Mouse (Mus musculus) CH12.LX (cell line): ENCODE measurements around the gene Vav2. TPM values are rescaled to one million over a fixed set of nuclear protein-coding genes. Genes with fewer than 3 reads are reported as not detected.

Source experiments
- DNase-seq: peaks from one replicate; pipeline ENCODE4 v3.0.0-alpha.2; 2013; ENCODE audit errors: extremely low read depth
- H3K27ac ChIP-seq: 2 replicates; pipeline ENCODE4 v1.5.1; 2012; ENCODE audit warnings: low read depth, mild to moderate bottlenecking, control low read depth, moderate library complexity; ENCODE audit not compliant: insufficient read depth
- H3K27me3 ChIP-seq: replicated peaks from 2 replicates; pipeline ENCODE3; 2012; ENCODE audit warnings: inconsistent platforms
- H3K36me3 ChIP-seq, 2 experiments: replicated peaks in 1 of 2; 2 replicates each; pipeline versions ENCODE3 to v1.6.1; 2012; ENCODE audit warnings: inconsistent platforms in 1 of 2, low read length in 1 of 2, mild to moderate bottlenecking in 1 of 2, mixed read lengths in 1 of 2, moderate library complexity in 1 of 2; ENCODE audit not compliant: control insufficient read depth in 1 of 2, insufficient read depth in 1 of 2
- H3K4me1 ChIP-seq, 2 experiments: 2 replicates each; pipeline ENCODE4 v1.6.1; 2012; ENCODE audit warnings: inconsistent platforms in 1 of 2, moderate library complexity in 1 of 2; ENCODE audit not compliant: insufficient read depth in 2 of 2, control insufficient read depth in 1 of 2
- H3K4me2 ChIP-seq: 2 replicates; pipeline ENCODE4 v1.6.1; 2012; ENCODE audit warnings: low read depth, mild to moderate bottlenecking, control low read depth; ENCODE audit not compliant: poor library complexity, insufficient read depth, severe bottlenecking
- H3K4me3 ChIP-seq, 3 experiments: fragments of 150-350 bp in 1 of 3; sonication (generic) in 1 of 3; replicated peaks in 1 of 3; 2 replicates each; pipeline versions ENCODE3 to v1.5.1; 2011 to 2012; ENCODE audit warnings: low read depth in 2 of 3, low read length in 2 of 3, mild to moderate bottlenecking in 2 of 3, moderate library complexity in 2 of 3, control low read depth in 1 of 3, improper control_type of control experiment in 1 of 3, inconsistent platforms in 1 of 3, mixed read lengths in 1 of 3; ENCODE audit not compliant: poor library complexity in 1 of 3
- H3K79me2 ChIP-seq: replicated peaks from 2 replicates; pipeline ENCODE4 v1.6.1; 2012; ENCODE audit warnings: mild to moderate bottlenecking, moderate library complexity; ENCODE audit not compliant: control insufficient read depth, poor library complexity, insufficient read depth, severe bottlenecking; ENCODE audit errors: extremely low read depth
- H3K9ac ChIP-seq: 2 replicates; pipeline ENCODE4 v1.6.1; 2012; ENCODE audit warnings: low read depth, mild to moderate bottlenecking, control low read depth, moderate library complexity; ENCODE audit not compliant: insufficient read depth
- H3K9me3 ChIP-seq: replicated peaks from 2 replicates; pipeline ENCODE3; 2012; ENCODE audit warnings: low read length, inconsistent platforms, mixed read lengths
- BHLHE40 ChIP-seq: IDR thresholded peaks from 2 replicates; pipeline ENCODE4 v1.6.1; 2011; ENCODE audit warnings: mild to moderate bottlenecking, low read depth, low read length, improper control_type of control experiment
- CHD1 ChIP-seq: IDR thresholded peaks from 2 replicates; pipeline ENCODE4 v1.6.1; 2012; ENCODE audit warnings: low read depth, low read length, improper control_type of control experiment, inconsistent platforms
- ELF1 ChIP-seq: IDR thresholded peaks from 2 replicates; pipeline ENCODE4 v1.6.1; 2014; ENCODE audit warnings: low read depth, mild to moderate bottlenecking, inconsistent platforms, low read length, improper control_type of control experiment
- GABPA ChIP-seq: IDR thresholded peaks from 2 replicates; pipeline ENCODE4 v1.6.1; 2012; ENCODE audit warnings: low read depth, low read length, improper control_type of control experiment, inconsistent platforms; ENCODE audit not compliant: insufficient replicate concordance
- HCFC1 ChIP-seq: IDR thresholded peaks from 2 replicates; pipeline ENCODE4 v1.6.1; 2012; ENCODE audit warnings: low read depth, mild to moderate bottlenecking, inconsistent platforms, low read length, improper control_type of control experiment
- KAT2A ChIP-seq: IDR thresholded peaks from 2 replicates; pipeline ENCODE4 v1.6.1; 2012; ENCODE audit warnings: low read length, improper control_type of control experiment, inconsistent platforms; ENCODE audit not compliant: insufficient replicate concordance
- MAFK ChIP-seq: IDR thresholded peaks from 2 replicates; pipeline ENCODE4 v1.6.1; 2011; ENCODE audit warnings: low read length, improper control_type of control experiment; ENCODE audit not compliant: insufficient replicate concordance
- MAZ ChIP-seq: IDR thresholded peaks from 2 replicates; pipeline ENCODE4 v1.6.1; 2012; ENCODE audit warnings: low read depth, mild to moderate bottlenecking, inconsistent platforms, low read length, improper control_type of control experiment, moderate library complexity
- MEF2A ChIP-seq: IDR thresholded peaks from 2 replicates; pipeline ENCODE4 v1.6.1; 2014; ENCODE audit warnings: low read depth, mild to moderate bottlenecking, inconsistent platforms, low read length, improper control_type of control experiment, borderline replicate concordance
- MXI1 ChIP-seq: IDR thresholded peaks from 2 replicates; pipeline ENCODE4 v1.6.1; 2011; ENCODE audit warnings: mild to moderate bottlenecking, low read depth, low read length, improper control_type of control experiment
- PAX5 ChIP-seq: IDR thresholded peaks from 2 replicates; pipeline ENCODE4 v1.6.1; 2012; ENCODE audit warnings: low read length, inconsistent platforms, mixed read lengths
- POLR2AphosphoS2 ChIP-seq: IDR thresholded peaks from 2 replicates; pipeline ENCODE4 v1.6.1; 2011; ENCODE audit warnings: low read depth, low read length, improper control_type of control experiment
- TBP ChIP-seq: conservative IDR thresholded peaks from 2 replicates; pipeline ENCODE4 v1.6.1; 2011; ENCODE audit warnings: low read depth, low read length, improper control_type of control experiment
- TCF12 ChIP-seq: IDR thresholded peaks from 2 replicates; pipeline ENCODE4 v1.6.1; 2014; ENCODE audit warnings: low read depth, mild to moderate bottlenecking, inconsistent platforms, low read length, improper control_type of control experiment
- ZMIZ1 ChIP-seq: IDR thresholded peaks from 2 replicates; pipeline ENCODE4 v1.6.1; 2012; ENCODE audit warnings: low read depth, mild to moderate bottlenecking, inconsistent platforms, low read length, improper control_type of control experiment
- dilution Hi-C: fragments of 300-500 bp; cut with MboI; formaldehyde crosslinking; loops from 2 replicates; pipeline ENCODE4 v1.14.3; 2020; ENCODE audit warnings: low sequenced_read_pairs; ENCODE audit not compliant: extremely low pct_unique_long_range_greater_than_20kb, extremely low pct_ligation_motif_present
- in situ Hi-C: fragments of 300-500 bp; cut with MboI; formaldehyde crosslinking; loops from 3 replicates; pipeline ENCODE4 v1.14.3; 2019; ENCODE audit warnings: low sequenced_read_pairs, low pct_ligation_motif_present, low pct_unique_long_range_greater_than_20kb, mixed read lengths
- polyA plus RNA-seq: library from polyadenylated mRNA; unstranded; fragments of >175 nt; gene quantifications from 2 replicates; pipeline ENCODE4 v1.2.1, GENCODE M21; 2012; ENCODE audit warnings: low read depth; ENCODE audit not compliant: insufficient read length
- total RNA-seq, 2 experiments: library from RNA; depleted of rRNA; stranded (reverse); fragments of 300-350 nt in 1 of 2; fragments of >200 nt in 1 of 2; gene quantifications; 2 replicates each; pipeline ENCODE4 v1.2.3; 2012 to 2014

Vav2 gene
- total and polyA plus RNA-seq, 3 experiments, result 31.5 to 46.8 (median 46.6) TPM

- no peak for DNase-seq
- in situ Hi-C loops (loop anchor here (25.0 kb wide), 1 partner anchor 359 kb away; the partner anchor contains the start of gene Adamtsl2), dilution Hi-C loops (no loop called here)
- Histone ChIP-seq H3K27me3 (no peaks in the 10 kb centered on the region), H3K4me3 (no peak overlapping the region), H3K4me2 (no peak overlapping the region), H3K4me1 (peaks cover 5 to 13% of the 10 kb centered on the region in 2 experiments; a peak in 2 of 4 replicates), H3K36me3 (peaks cover 32 to 58% of the 10 kb centered on the region in 2 experiments), H3K79me2 (no peaks in the 10 kb centered on the region), H3K9me3 (no peaks in the 10 kb centered on the region), H3K9ac (no peak overlapping the region), H3K27ac (no peak overlapping the region)
- TF ChIP-seq MXI1, result no peak
- TF ChIP-seq MEF2A, result no peak
- TF ChIP-seq KAT2A, result no peak
- no peak for TF ChIP-seq GABPA
- no peak for TF ChIP-seq ZMIZ1
- TF ChIP-seq CHD1, result no peak
- no peak for TF ChIP-seq TCF12
Measured at GRCm38 (mm10) chr2:27445910-27446309, 19.1 kb upstream of the Vav2 start.

GRCm38 (mm10) chr2:27443450-27443708 is 16.5 kb upstream of the Vav2 start:
- in situ Hi-C loops, result loop anchor here (25.0 kb wide), 1 partner anchor 356 kb away; the partner anchor contains the start of gene Adamtsl2
- dilution Hi-C loops, result no loop called here
- DNase-seq, result no peak
- peaks cover 9 to 18% of the 10 kb centered on the region in 2 experiments for H3K4me1 ChIP-seq
- H3K79me2 ChIP-seq, result no peaks in the 10 kb centered on the region
- H3K27ac ChIP-seq, result no peak overlapping the region
- H3K36me3 ChIP-seq, result peaks cover 11 to 32% of the 10 kb centered on the region in 2 experiments
- no peaks in the 10 kb centered on the region for H3K9me3 ChIP-seq
- no peak overlapping the region for H3K4me2 ChIP-seq
- TF ChIP-seq BHLHE40, result no peak
- TF ChIP-seq MAFK, result no peak
- no peak for TF ChIP-seq POLR2AphosphoS2
- TF ChIP-seq ZMIZ1, result no peak
- TF ChIP-seq HCFC1, result no peak
- no peak for TF ChIP-seq MAZ
- H3K27me3 ChIP-seq, result no peaks in the 10 kb centered on the region
- H3K4me3 ChIP-seq, result no peak overlapping the region
- no peak overlapping the region for H3K9ac ChIP-seq

- Histone ChIP-seq H3K9me3 (no peaks in the 10 kb centered on the region), H3K36me3 (peaks cover 6 to 27% of the 10 kb centered on the region in 2 experiments), H3K27ac (no peak overlapping the region), H3K4me2 (peak overlapping the region; percentile 84), H3K79me2 (no peaks in the 10 kb centered on the region), H3K9ac (peak overlapping the region; percentile 6; the same call in 1 of the 2 replicates), H3K27me3 (no peaks in the 10 kb centered on the region), H3K4me1 (peaks cover 11 to 22% of the 10 kb centered on the region in 2 experiments)
- in situ Hi-C loops, result loop anchor here (25.0 kb wide), 1 partner anchor 356 kb away; the partner anchor contains the start of gene Adamtsl2
- DNase-seq, result no peak
- no peak for TF ChIP-seq ELF1
- TF ChIP-seq PAX5, result no peak
- no peak for TF ChIP-seq TBP
- TF ChIP-seq MEF2A, result no peak
- TF ChIP-seq, all 38 proteins: peak for 0
- dilution Hi-C loops, result no loop called here
- H3K4me3 ChIP-seq, result peak overlapping the region; percentile 42 to 50 (median 48)
Measured at GRCm38 (mm10) chr2:27442708-27443449, 16.0 kb upstream of the Vav2 start.
